Mouse (Mus musculus): Measurements from ENCODE around the gene Ino80. TPM values are rescaled to one million over a fixed set of nuclear protein-coding genes. Genes with fewer than 3 reads are reported as not detected.

Ino80 gene
- total RNA-seq, 2 experiments from 2014 or later: 21.8 to 32.2 TPM

DNA sequence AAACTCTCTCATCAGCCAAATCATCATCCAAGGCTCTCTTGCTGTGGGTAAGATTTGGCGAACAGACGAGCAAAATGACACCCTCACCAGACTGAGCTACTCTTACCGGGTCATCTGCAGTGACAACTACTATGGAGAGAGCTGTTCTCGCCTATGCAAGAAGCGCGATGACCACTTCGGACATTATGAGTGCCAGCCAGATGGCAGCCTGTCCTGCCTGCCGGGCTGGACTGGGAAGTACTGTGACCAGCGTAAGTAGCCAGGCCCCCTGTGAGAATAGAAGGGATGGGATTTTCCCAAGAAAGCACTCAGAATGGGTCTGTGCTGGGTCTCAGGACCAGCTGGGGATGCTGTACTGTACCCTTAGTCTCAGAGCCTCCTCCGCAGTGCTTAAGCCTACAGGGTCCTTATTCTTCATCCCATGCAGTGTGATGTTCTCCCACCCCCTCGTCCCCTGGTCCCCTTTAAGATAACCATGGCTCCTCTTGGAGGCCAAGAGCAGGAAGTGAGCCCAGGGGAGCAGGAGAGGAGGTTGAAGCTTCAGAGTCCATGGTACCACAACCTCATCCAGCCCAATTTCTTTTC lies 149.5 kb downstream of the Ino80 start:
- no peak for ATAC-seq (replicated peaks; ENCODE audit: low FRiP score, low TSS enrichment, poor library complexity, severe bottlenecking)

DNA sequence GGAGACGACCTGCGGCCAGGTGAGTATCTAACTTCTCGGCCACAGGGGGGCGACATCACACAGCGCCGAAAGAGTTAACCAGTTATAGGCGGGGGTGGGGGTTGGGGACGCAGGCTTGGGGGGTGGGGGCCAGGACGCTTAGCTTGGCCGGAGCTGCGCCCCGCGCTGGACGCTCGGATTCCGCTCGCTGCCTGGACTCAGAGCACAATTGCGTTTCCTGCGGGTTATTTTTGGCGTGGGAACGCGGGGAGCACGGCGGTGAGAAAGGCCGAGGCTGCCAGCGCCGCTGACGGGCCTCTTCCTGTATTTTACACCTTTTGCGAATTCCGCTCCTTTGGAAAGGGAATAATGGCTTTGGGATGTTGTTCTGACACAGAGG lies 150.4 kb downstream of the Ino80 start:
- ATAC-seq (replicated peaks; ENCODE audit: low FRiP score, low TSS enrichment, poor library complexity, severe bottlenecking): no peak

DNA sequence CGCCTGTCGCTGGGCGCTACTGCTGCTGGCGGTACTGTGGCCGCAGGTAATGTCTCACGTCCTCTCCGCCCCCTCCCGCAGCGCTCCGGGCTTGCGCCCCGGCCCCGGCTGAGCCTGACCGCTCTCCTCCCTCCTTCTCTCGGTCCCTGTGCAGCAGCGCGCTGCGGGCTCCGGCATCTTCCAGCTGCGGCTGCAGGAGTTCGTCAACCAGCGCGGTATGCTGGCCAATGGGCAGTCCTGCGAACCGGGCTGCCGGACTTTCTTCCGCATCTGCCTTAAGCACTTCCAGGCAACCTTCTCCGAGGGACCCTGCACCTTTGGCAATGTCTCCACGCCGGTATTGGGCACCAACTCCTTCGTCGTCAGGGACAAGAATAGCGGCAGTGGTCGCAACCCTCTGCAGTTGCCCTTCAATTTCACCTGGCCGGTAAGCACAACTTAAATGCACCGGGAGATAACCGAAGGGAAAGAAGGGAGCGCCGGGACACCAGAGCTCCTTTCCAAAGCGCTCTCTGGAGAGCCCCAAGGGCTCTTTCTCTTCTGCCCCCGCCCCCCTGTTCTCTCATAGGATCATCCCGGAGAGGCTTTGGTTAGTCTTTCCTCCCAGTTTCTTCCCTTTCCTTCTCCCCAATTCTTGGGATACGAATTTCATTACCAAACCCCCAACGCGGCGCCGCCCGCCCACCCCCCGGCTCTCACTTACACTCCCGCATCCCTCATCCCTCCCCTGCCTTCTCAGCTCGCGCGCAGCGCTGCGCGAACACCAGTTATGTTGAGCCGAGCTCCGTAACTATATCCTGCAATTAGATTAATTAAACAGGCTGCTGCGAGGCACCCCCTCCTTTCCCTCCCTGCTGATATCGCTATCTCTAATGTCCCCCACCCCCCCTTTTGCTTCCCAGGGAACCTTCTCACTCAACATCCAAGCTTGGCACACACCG lies 151.1 kb downstream of the Ino80 start:
- ATAC-seq (replicated peaks; ENCODE audit: low FRiP score, low TSS enrichment, poor library complexity, severe bottlenecking): no peak

DNA sequence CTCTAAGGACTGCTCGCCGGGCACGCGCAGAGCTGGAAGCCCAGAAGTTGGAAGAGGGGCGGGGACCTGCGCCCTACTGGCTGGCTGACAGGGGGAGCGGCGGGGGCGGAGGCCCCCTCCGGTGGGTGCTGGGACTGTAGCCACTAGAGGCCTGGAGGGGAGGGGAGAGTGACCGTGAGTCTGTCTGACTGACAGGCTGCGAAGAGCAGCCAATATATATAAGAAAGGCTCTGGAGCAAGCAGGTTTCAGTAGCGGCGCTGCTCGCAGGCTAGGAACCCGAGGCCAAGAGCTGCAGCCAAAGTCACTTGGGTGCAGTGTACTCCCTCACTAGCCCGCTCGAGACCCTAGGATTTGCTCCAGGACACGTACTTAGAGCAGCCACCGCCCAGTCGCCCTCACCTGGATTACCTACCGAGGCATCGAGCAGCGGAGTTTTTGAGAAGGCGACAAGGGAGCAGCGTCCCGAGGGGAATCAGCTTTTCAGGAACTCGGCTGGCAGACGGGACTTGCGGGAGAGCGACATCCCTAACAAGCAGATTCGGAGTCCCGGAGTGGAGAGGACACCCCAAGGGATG lies 151.8 kb downstream of the Ino80 start, which contains the start of gene Dll4:
Gene Dll4, plus strand, starts transcription at position 217 of the 576 bp plus-strand sequence.
- ATAC-seq (replicated peaks; ENCODE audit: low FRiP score, low TSS enrichment, poor library complexity, severe bottlenecking): no peak

DNA sequence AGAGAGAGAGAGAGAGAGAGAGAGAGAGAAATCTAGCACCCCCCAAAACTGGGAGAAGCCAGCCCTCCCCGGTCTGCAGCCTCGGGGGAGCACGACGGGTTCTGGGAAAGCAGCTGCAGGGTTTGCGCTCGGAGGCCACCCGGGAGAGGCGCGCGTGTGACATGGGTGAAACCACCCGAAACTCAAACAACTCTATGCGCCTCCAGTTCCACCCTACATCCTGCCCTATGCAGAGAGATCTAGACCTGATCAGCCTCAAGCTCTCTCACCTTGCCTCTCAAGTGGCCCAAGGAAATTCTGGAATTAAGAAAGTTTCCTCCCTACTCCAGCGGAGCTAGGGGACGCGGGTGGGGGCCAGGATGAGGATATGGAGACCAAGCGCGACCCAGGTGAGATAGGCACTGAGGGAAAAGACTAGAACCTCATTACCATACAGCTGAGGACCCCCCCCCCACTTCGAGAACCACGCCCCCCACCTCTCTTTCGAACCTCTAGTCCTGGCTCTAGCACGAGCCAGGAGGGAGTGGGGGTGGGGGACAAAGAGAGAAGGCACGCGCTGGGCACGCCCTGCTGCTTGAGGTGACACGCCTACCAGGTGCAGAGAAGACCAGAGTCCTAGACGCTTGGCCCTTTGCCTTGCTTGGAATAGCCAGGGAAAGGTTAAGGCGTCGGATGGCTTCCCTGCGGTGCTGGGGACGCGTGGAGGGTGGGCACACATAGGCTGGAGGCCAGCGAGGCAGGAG lies 152.7 kb downstream of the Ino80 start:
- ATAC-seq (replicated peaks; ENCODE audit: low FRiP score, low TSS enrichment, poor library complexity, severe bottlenecking): no peak

DNA sequence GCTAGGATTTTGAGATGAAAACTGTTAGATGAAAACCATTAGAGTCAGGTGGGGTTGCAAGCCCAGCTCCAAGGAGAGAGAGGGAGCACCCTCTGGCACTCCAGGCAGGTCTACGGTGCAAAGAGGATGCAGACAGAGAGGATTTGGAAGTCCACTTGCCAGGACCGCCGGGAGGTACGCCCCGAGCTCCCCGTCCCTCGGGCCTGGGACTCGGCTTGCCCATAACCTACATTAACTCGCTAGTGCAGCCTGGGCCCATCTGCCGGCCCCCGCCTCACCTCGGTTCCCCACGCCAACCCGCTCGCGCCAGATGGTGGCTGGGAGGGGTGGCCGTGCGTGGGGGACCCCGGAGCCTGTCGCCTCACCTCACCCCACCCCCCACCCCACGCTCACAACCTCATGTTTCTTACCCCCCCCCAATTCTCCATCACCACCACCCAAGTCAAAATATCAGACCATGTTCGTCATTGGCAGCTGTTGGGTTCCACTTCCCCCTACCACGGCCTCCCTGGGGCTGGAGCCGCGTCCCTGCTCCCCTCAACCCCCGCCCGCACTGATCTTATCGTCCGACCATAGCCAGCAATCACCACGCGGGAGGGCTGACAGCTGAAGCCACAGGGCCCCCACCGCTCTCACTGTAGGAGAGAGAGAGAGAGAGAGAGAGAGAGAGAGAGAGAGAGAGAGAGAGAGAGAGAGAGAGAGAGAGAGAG lies 153.5 kb downstream of the Ino80 start:
- no peak for ATAC-seq (replicated peaks; ENCODE audit: low FRiP score, low TSS enrichment, poor library complexity, severe bottlenecking)

Other genes with a start within 250 kb of the Ino80 start
- gene Ppp1r14d, start 247.8 kb downstream of the Ino80 start, total RNA-seq (2014; fragmentation: Nextera tagmentation): not detected in 2 replicates
- not detected in 2 replicates for gene Ppp1r14d, start 247.8 kb downstream of the Ino80 start, total RNA-seq (2017)
- gene Spint1, start 240.3 kb downstream of the Ino80 start, total RNA-seq (2014; fragmentation: Nextera tagmentation): not detected in 2 replicates
- 0.42 TPM in 1 of 2 replicates, not detected in the other for gene Spint1, start 240.3 kb downstream of the Ino80 start, total RNA-seq (2017)
- not detected in 2 replicates for gene Rhov, start 206.4 kb downstream of the Ino80 start, total RNA-seq (2014; fragmentation: Nextera tagmentation)
- not detected in 2 replicates for gene Rhov, start 206.4 kb downstream of the Ino80 start, total RNA-seq (2017)
- gene Vps18, start 188.9 kb downstream of the Ino80 start, total RNA-seq (2014; fragmentation: Nextera tagmentation): 9.0 and 13.1 TPM in 2 replicates
- 6.5 and 12.4 TPM in 2 replicates for gene Vps18, start 188.9 kb downstream of the Ino80 start, total RNA-seq (2017)
- not detected in 2 replicates for gene Dll4, start 151.9 kb downstream of the Ino80 start, total RNA-seq (2014; fragmentation: Nextera tagmentation)
- gene Dll4, start 151.9 kb downstream of the Ino80 start, total RNA-seq (2017): not detected in 2 replicates
- not detected in 2 replicates for gene Chac1, start 126.5 kb downstream of the Ino80 start, total RNA-seq (2014; fragmentation: Nextera tagmentation)
- gene Chac1, start 126.5 kb downstream of the Ino80 start, total RNA-seq (2017): not detected in 2 replicates
- 0.37 TPM in 1 of 2 replicates, not detected in the other for gene Exd1, start 69.9 kb upstream of the Ino80 start, total RNA-seq (2014; fragmentation: Nextera tagmentation)
- not detected in 2 replicates for gene Exd1, start 69.9 kb upstream of the Ino80 start, total RNA-seq (2017)
- gene Chp1, start 70.0 kb upstream of the Ino80 start, total RNA-seq (2014; fragmentation: Nextera tagmentation): 36.7 and 54.6 TPM in 2 replicates
- 48.5 and 63.0 TPM in 2 replicates for gene Chp1, start 70.0 kb upstream of the Ino80 start, total RNA-seq (2017)
- 31.2 and 40.4 TPM in 2 replicates for gene Nusap1, start 140.6 kb upstream of the Ino80 start, total RNA-seq (2014; fragmentation: Nextera tagmentation)
- gene Nusap1, start 140.6 kb upstream of the Ino80 start, total RNA-seq (2017): 64.8 and 66.4 TPM in 2 replicates
- gene Oip5, start 140.8 kb upstream of the Ino80 start, total RNA-seq (2014; fragmentation: Nextera tagmentation): 26.0 TPM in 2 replicates
- gene Oip5, start 140.8 kb upstream of the Ino80 start, total RNA-seq (2017): 21.8 and 41.9 TPM in 2 replicates
- 45.0 and 46.6 TPM in 2 replicates for gene Ndufaf1, start 185.1 kb upstream of the Ino80 start, total RNA-seq (2014; fragmentation: Nextera tagmentation)
- 31.1 and 40.3 TPM in 2 replicates for gene Ndufaf1, start 185.1 kb upstream of the Ino80 start, total RNA-seq (2017)
- 43.1 and 43.6 TPM in 2 replicates for gene Rtf1, start 197.4 kb upstream of the Ino80 start, total RNA-seq (2014; fragmentation: Nextera tagmentation)
- 44.9 and 49.4 TPM in 2 replicates for gene Rtf1, start 197.4 kb upstream of the Ino80 start, total RNA-seq (2017)

Measured in megakaryocyte-erythroid progenitor cell, adult 5-6 weeks (primary cell).